Mouse (Mus musculus) megakaryocyte progenitor cell, adult 5-6 weeks (primary cell): ENCODE results near the gene Shf. TPM values are rescaled to one million over a fixed set of nuclear protein-coding genes. Genes with fewer than 3 reads are reported as not detected.
"Not testable (repeated sequence)": the region's sequence is repeated elsewhere in the genome, so short reads cannot be mapped to it uniquely, and the experiment has no call there.

Experiments
- ATAC-seq: replicated peaks from 2 replicates; pipeline ENCODE4 v1.8.0; 2016; ENCODE audit warnings: mild to moderate bottlenecking, moderate TSS enrichment, inconsistent platforms; ENCODE audit not compliant: poor library complexity
- total RNA-seq, 2 experiments: library from RNA; stranded (forward) in 1 of 2; stranded (reverse) in 1 of 2; fragments of 157-497, 149-512 nt in 1 of 2; fragments of 200-1000 nt in 1 of 2; gene quantifications; 2 replicates each; pipeline versions ENCODE4 v1.2.3 to v1.2.4; 2015 to 2017

Shf gene
- total RNA-seq, 2 experiments from 2014 or later = 2.1 to 3.7 TPM

DNA sequence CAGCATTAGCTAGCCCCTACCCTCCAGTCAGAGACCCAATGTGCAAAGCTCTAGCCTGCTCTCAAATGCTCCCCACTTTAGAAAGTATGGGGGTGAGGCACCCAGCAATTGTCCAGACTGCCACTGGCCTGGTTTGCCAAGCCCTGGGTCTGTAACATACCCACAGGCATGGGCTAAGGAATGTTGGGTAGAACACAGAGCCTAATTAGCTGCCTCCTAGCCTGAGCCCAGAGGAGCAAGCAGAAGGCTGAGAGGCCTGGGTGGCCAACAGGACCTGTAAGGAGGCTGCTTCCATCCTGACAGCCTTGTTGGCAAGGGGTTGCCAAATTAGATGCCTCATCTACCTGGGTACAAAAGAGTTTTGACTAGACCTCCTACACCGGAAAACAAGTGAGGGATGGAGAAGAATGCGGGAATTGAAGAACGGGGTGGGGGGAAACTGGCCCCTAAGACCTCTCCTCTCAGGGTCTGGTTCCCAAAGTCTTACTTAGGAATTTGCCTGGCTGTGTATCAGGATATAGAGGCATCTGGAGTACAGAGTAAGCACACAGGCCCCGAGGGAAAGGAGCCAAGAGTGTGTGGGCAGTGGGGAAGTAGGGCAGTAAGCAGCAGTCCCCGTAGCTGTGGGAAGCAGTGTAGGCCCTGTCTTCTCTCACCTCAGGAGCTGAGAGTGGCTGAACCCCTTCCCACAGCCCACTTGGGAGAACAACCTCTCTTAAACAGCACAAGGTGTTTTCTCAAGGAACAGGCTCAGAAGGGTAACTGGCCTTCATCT lies 17.6 kb downstream of the Shf start:
- ATAC-seq = no peak

DNA sequence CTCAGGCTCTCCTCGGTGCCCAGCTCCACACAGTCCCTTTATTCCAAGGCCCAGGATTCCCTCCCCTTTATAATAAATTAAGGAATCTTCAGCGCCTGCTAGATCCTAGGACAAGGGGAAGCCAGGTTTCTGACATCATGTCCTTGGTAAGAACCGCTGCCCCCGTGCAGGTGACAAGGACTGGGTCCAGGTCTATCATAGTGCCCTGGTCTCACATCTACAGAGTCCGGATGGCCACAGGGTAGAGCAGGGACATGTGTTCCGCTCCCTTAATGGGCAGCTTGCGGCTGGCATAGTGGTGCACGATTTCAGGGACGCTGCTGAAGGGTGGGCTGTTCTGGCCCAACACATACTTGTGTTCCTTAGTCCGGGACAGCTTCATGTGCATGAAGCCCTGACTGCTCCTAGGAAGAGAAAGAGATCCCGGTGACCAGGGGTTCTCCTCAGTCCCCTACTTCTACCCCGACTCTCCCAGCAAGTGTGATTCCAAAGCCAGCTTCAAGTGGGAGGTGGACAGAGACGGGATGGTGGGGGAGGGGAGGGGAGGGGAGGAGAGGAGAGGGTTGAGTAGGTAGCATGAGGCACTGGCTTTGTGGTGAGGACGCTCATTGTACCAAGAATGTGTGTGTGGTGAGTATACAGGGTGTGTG lies 19.7 kb downstream of the Shf start:
- ATAC-seq = peak; percentile 19

DNA sequence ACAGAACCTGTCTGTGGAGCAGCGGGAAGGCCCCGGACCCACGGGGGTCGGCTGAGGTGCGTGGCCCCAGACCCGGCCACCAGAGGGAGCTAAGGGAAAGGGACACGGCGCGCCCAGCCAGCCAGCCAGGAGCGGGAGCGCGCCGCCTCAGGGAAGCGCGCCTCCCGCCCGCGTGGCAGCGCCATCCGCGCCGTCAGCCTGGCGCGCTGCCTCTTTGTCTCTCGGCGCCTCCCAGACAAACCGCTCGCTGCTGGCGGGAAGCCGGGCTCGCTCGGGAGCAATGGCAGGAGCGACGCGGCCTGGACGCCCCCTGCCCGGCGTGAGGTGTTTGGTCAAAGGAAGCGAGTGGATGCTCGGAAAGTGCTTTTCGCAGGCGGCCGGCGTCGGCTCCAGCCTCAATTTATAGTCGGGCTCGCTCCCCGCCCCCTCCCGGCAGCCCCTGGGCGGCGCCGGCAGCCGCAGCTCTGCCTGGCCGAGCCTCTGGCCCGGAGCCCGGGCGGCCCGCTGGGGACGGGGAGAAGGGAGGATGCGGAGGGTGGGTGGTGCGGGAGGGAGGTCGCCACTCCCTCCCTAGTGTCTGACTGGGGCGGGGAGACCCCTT lies 20.3 kb downstream of the Shf start:
- ATAC-seq = peak; percentile 89

DNA sequence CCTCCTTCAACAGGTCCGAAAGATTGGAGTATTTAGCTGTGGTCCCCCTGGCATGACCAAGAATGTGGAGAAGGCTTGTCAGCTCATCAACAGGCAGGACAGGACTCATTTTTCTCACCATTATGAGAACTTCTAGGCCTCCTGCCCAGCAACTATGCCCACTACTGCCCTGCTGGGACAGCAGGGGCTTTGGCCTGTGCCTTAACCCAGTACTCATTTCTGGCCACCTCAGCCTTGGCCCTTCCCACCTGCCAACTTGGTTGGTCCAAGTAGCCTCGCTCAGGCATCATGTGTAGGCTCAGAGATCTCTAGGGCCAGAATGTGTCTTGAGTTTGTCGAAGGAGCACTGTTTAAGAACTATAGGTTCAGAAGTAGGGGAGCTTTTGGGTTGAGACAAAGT lies 21.7 kb downstream of the Shf start:
- ATAC-seq = no peak

DNA sequence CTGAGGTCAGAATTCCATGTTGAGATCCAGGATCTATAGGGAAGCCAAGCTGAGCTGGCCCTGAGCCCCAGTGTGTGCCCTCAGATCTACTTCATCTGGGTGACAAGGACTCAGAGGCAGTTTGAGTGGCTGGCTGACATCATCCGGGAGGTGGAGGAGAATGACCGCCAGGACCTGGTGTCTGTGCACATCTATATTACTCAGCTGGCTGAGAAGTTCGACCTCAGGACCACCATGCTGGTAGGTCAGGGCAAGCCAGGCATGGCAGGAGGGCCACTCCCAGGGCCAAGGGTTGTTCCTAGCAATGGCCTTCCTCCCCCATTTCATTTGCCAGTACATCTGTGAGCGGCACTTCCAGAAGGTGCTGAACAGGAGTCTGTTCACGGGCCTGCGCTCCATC lies 22.8 kb downstream of the Shf start:
- not testable (repeated sequence) for ATAC-seq

DNA sequence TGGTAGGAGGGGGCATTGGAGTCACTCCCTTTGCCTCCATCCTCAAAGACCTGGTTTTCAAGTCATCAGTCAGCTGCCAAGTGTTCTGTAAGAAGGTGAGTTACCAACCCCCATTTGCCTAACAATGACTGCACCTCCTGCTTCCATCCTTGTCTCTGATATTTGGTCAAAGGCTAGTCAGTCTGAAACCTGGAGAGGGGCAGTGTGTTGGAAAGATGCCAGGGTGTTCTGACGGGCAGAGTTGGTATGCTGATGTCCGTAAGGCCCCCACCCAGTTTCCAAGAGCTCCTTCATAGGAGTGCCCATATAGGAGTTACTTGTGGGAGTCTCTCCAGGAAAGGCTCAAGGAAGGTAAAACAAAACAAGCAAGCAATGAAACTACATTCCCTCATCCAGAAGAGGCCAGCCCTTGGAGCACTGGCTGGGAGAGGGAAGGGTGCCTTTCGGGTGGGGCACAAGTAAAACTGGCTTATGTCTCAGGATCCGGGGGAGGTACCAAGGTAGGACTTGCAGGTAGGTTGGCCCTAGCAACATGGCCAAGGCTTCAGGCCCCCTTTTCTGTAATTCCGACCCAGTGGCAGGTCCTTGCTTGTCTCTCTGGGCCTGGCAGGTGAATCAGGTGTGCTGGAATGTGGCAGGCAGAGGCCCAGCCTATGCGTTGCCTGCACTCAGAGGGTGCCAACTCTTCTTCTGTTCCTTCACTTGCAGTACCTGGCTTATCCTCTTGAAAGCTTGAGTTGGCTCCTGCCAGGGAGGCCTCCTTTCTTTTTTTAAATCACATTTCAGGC lies 23.7 kb downstream of the Shf start:
- ATAC-seq = no peak

DNA sequence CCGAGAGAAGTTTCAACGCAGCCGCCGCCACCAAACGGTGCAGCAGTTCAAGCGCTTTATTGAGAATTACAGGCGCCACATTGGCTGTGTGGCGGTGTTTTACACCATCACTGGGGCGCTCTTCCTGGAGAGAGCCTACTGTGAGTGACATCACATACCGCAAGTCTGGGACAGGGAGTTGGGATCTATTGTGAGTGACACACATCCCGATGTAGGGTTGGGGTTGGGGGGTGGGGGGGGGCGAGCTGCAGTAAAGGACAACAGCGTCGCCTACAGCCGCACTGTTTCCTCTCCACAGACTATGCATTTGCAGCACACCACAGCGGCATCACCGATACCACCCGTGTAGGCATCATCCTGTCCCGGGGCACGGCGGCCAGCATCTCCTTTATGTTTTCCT lies 31.7 kb downstream of the Shf start:
- no peak for ATAC-seq

DNA sequence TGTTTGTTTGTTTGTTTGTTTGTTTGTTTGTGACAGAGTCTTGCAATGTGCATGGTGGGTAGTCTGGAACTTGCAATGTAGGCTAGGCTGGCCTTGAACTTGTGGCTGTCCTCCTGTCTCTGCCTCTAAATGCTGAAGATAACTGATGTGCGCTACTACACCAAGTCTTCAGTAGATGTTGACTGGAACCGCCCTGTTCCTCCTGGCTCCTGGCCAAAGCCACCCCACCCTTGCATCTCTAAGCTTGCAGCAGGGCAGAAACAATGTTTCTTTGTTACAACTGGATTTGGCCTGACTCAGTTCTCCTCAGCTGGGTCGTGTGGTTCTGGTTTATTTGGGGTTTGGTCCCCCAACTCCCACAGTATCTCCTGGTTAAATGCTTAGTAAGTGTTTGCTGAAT lies 34.8 kb downstream of the Shf start:
- peak; percentile 76 for ATAC-seq

DNA sequence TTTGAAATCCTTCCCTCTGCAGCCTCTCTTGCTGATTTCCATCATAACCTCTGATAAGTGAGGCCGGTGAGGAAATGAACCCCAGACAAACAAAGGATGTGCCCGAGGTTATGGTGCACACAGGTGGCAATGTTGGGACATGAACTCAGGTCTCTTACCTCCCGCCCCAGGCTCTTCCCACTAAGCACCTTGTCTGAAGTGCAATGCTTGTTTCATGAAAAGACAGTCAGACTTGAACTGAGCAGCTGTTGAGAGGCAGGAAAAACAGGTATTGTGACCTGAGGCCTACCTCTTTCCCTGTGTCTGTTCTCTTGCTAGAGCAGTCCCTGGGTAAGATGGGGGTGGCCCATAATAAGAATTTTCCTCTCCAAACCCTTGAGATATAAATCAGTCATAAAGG lies 36.7 kb downstream of the Shf start:
- no peak for ATAC-seq

DNA sequence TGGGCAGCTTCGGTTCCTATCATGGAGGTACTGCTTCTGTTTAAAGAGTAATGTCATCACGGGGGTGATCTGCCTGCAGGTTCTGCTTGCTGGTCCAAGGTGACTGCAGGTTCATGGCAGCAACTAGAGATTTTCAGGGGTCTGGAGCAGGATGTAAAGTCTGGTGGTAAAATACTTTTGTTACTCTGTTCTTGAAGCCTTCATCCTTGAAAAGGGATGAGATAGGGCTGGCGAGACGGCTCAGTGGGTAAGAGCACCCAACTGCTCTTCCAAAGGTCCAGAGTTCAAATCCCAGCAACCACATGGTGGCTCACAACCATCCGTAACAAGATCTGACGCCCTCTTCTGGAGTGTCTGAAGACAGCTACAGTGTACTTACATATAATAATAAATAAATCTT lies 38.6 kb downstream of the Shf start:
- ATAC-seq = not testable (repeated sequence)

DNA sequence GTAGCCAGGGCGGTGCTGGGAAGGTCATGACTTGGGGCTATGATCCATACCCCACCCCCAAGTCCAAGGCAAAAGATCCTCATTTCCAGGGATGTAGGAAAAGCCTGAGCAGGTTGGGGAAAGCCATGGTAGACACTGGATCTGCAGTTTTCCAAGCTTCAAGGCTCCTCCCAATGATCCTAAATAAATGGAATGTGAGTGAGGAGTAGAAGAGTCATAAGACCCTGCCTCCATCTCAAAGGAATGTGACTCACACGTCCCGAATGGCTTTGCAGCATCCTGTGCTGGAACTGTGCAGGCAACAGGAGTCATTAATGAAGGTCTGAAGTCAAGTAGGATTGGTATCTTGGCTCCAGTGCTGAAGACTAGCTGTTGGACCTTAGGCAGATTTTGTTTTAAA lies 41.0 kb downstream of the Shf start:
- ATAC-seq = no peak

DNA sequence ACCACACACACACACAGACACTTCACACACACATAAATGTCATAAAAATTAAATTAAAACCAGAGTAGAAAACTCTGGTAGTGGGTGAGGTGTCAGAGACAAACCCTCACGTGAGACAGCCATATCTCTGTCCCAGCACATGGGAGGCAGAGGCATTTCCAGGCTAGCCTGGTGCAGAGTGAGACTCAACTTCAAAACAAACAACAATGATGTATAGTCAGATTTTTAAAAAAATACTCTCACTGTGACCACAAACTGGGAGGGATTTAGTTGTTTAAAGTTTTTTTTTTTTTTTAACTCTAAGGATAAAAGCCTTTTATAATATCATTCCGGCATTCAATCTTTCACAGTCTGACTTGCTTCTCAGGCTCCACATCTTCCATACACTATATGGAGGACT lies 43.6 kb downstream of the Shf start:
- ATAC-seq = no peak

DNA sequence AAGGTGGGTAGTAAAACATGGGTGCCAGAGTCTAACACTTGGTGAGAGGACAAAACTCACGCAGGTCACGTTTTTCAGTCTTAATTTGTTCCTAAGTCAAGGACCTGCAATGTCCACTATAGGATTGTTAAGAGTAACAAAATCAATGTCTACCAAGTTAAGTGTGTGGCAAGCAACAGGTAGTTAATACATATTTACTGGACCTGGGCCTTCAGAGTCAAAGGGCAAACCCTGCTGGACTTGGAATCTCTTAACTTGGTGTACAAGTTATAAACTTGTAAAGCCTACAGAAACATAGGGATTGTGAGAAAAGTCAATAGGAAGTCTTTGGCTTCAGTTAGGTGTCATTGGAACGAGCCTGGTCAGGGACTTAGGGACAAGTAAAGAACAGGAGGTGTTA lies 44.4 kb downstream of the Shf start:
- no peak for ATAC-seq

DNA sequence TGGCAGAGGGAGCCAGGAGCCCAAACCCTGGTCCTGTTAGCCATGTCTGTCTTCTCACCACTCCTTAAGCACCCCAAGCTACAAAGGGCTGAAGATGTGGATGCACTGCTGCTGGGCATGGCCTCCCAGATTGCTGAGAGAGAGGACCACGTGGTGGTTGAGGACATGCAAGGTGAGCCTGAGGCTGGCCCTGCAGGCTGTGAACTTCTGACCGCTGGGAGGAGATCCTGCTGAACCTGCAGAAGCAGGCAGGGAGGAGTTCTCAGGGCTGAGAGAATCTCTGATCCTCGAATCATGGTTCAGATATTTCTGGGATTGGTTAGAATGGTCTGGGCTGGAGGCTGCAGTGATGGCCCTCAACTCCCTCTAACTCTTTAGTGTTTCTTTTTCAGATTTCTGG lies 45.0 kb downstream of the Shf start:
- ATAC-seq = no peak

DNA sequence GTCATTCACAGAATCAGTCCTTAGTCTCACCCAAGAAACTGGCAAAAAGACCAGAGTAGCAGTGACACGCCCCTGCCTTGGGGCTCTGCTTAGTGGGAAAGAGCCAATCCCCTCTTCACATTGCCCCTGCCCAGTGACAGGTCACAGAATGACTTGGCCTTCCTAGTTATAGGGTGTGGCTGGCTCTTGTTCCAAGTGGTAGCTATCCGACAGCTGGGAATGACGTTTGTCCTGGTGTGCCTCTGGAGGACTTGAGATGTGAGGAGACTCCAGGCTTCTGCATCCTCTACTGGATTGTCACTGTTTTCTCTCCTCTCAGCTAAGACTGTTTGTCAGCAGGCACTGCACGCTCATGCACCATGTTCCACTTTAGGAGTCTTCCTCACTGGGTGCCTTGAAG lies 51.6 kb downstream of the Shf start:
- ATAC-seq = no peak

DNA sequence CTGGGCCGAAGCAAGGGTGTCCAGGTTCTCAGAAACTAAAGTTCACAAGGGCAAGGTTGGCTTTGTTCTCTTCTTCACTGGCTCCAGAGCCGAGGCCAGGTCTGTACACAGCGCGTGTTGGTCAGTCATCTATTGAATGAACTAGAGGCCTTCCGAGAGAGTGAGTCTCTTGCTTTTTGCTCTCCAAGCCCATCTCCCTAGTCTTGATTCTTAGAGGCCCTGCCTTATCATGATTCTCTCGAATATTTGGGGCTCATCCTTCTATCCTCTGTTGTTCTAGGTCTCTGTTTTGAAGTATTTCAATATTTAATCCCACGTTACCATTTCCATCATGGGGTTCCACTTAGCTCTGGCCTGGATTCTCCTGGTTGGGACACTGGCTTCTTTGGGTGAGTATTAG lies 53.6 kb downstream of the Shf start, which contains the start of gene Duox1:
Gene Duox1 (plus strand): TSS at position 301 of the 400 bp plus-strand sequence.
- no peak for ATAC-seq

DNA sequence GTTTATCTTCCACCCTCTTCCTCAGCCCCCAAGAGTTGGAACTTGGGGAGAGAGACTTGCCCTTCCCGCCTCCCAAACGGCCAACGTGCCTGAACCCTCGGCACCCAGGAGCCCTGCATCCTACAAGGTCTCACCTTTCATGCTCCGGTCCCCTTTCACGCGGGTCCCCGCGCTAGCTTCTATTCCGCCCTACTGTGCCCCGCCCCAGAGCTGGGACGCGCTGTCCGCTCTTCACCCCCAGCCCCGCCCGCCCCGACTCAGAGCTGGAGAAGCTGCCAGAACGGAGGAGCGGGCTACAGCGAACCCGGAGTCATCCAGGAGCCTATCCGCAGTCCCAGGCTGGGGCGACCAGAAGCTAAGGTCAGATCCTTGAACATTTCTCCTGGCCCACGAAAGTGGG lies 55.4 kb downstream of the Shf start, which contains the start of gene Duoxa1:
Gene Duoxa1 (minus strand): TSS at position 195 of the 400 bp plus-strand sequence.
- peak; percentile 35 for ATAC-seq

DNA sequence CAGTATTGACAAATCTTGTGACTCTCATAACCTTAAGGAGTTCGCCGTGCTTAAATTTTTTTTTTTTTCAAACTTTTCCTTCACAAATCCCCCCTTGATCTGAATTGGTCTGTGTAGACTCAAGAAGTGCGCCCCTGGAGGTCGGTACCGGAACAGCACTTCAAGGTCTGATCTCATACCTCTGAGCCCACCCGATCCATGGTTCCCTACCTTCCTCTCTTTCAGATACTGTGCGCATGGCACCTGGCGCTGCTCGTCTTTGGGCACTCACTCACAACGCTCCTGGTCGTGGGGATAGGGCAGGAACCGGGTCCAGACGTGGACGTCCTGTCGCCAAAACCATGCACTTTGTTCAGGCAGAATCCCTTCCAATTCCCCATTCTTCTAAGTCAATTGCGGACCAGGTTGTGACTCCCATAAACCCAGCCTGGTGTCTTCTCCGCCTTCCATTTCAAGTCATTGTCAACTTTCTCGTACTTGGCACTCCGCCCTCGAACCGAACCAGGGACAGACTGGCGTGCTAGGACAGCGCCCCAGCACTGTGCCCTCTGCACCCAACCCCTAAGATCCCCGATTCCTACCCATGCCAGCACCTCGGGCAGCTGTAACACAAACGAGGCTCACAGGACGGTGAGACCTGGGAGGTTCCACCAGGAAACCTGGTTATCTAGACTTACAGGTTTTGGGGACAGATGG lies 56.1 kb downstream of the Shf start:
- peak; percentile 91 for ATAC-seq

DNA sequence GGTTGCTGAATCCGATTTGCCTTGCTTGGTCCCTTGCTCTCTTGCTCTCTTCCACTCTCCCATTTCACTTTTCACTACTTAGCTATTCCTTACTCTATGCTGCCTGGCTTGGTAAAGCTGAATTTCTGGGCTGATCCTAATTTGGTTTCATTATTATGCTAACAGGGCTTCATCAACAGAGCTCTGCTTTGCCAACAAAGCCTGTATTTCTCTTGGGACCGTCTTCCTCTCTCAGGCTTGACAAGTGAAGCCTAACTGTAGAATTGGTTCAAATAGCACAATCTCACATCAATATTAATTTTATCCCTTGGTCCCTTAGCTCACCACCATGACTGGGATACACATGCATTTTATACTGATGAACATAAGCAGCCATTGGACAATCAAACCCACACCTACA lies 57.4 kb downstream of the Shf start:
- ATAC-seq = no peak

DNA sequence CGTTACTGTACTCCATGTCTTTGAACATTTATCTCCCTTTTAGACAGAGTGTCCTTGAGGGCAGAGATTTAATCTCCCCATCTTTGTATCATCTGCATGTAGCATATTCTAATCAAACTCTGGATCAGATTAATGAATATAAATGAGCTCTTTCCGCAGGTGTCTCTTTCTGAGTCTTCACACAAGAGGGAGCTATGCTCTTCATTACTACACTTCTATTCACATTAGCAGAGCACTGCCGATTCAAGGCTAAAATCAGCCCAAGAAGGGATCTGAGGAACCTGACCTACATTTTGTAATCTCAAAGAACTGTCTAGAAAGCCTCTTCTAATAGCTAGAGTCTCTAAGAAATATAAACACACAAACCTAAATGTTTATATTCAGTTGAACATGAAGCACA lies 59.3 kb downstream of the Shf start:
- no peak for ATAC-seq

DNA sequence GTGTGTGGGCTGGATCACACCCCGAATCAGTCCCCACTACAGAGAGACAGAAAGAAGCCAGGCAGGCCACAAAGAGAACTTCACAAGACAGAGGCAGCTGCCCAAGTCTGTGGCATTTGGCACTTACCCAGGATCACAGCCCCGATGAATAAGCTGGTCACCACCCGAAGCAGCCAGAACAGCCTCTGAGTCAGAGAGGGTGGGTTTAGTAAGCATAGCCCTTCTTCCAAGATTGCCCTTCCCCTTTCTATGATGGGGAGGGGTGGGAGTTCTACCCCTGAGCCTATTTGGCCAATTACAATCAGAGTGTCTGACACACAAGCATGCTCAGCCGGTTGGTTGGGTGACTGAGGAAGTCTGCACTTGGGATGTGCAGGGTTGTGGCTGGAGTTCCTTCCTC lies 62.8 kb downstream of the Shf start:
- ATAC-seq = peak; percentile 42
